Mouse (Mus musculus) kidney, embryonic 16.5 days (tissue): ENCODE measurements around the gene Plxnb2. TPM values are rescaled to one million over a fixed set of nuclear protein-coding genes. Genes with fewer than 3 reads are reported as not detected.

Experiments used
- ATAC-seq: fragments of 200-750 bp; cut with Nextera tagmentation; 2 replicates; pipeline ENCODE4 v1.8.0; 2017; ENCODE audit warnings: moderate TSS enrichment; ENCODE audit not compliant: low FRiP score, low TSS enrichment
- H3K27ac ChIP-seq: fragments of 300-500 bp; sonication (generic); 2 replicates; pipeline ENCODE4 v1.5.1; 2014; ENCODE audit warnings: low read length
- H3K27me3 ChIP-seq: fragments of 300-500 bp; sonication (generic); 2 replicates; pipeline ENCODE4 v1.6.1; 2014; ENCODE audit warnings: low read length, control low read depth, mixed read lengths; ENCODE audit not compliant: insufficient read depth
- H3K36me3 ChIP-seq: fragments of 300-500 bp; sonication (generic); 2 replicates; pipeline ENCODE4 v1.6.1; 2014; ENCODE audit warnings: low read length, control low read depth, mixed read lengths; ENCODE audit not compliant: insufficient read depth
- H3K4me1 ChIP-seq: fragments of 300-500 bp; sonication (generic); 2 replicates; pipeline ENCODE4 v1.6.1; 2014; ENCODE audit warnings: low read length, control low read depth, mixed read lengths; ENCODE audit not compliant: insufficient read depth
- H3K4me2 ChIP-seq: fragments of 300-500 bp; sonication (generic); replicated peaks from 2 replicates; pipeline ENCODE4 v1.6.1; 2014; ENCODE audit warnings: low read depth, low read length
- H3K4me3 ChIP-seq: fragments of 300-500 bp; sonication (generic); 2 replicates; pipeline ENCODE4 v1.5.1; 2014; ENCODE audit warnings: mild to moderate bottlenecking, low read length
- H3K9ac ChIP-seq: fragments of 300-500 bp; sonication (generic); replicated peaks from 2 replicates; pipeline ENCODE4 v1.6.1; 2014; ENCODE audit warnings: low read length
- H3K9me3 ChIP-seq: fragments of 300-500 bp; sonication (generic); 2 replicates; pipeline ENCODE4 v1.6.1; 2016; ENCODE audit warnings: low read length, control low read depth
- WGBS: fragments of 180-500 bp; shearing (Covaris S2); extraction: QIAGEN DNeasy Blood & Tissue Kit; methylation state at CpG from one replicate; pipeline ENCODE4 v1.1.7; 2014; 5-methylcytosine and 5-hydroxymethylcytosine counted together
- polyA plus RNA-seq: library from polyadenylated mRNA; unstranded; fragments of >200 nt; fragmentation: Nextera tagmentation; extraction: Ambion mirVana; gene quantifications from 2 replicates; pipeline ENCODE4 v1.2.1, GENCODE M21; 2015

Gene Plxnb2
- polyA plus RNA-seq, 1 experiment from 2014 or later: 188 TPM

DNA sequence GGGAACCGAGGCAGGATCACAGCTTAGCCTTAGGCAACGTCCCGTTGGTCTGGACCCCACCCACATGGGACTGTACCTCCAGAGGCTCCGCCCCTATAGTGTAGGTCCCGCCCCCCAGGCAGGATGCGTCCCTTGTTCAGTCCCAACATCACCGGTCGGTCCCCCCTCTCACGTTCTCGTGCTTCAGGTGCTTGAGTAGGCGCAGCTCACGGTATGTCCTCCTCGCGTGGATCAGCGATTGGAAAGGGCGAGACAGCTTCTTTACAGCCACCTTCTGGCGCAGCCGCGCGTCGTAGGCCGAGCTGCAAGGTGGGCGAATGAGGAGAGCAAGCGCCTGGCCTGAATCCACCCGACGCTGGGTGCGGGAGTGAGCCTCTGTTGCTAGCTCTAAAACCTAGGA, 34.1 kb downstream of the Plxnb2 start:
- peaks cover 44% of the 10 kb centered on the region for H3K4me1 ChIP-seq
- H3K27me3 ChIP-seq: peaks cover 4% of the 10 kb centered on the region; the same call in 1 of the 2 replicates
- H3K27ac ChIP-seq: no peak overlapping the region
- H3K4me3 ChIP-seq: peak overlapping the region; percentile 44
- 1% methylated on average over 27 of the region's 27 CpGs for WGBS
- H3K36me3 ChIP-seq: no peaks in the 10 kb centered on the region
- H3K9me3 ChIP-seq: no peaks in the 10 kb centered on the region
- peak overlapping the region; percentile 57 for H3K9ac ChIP-seq
- peak; percentile 37; the same call in 1 of the 2 replicates for ATAC-seq
- H3K4me2 ChIP-seq: peak overlapping the region; percentile 71

DNA sequence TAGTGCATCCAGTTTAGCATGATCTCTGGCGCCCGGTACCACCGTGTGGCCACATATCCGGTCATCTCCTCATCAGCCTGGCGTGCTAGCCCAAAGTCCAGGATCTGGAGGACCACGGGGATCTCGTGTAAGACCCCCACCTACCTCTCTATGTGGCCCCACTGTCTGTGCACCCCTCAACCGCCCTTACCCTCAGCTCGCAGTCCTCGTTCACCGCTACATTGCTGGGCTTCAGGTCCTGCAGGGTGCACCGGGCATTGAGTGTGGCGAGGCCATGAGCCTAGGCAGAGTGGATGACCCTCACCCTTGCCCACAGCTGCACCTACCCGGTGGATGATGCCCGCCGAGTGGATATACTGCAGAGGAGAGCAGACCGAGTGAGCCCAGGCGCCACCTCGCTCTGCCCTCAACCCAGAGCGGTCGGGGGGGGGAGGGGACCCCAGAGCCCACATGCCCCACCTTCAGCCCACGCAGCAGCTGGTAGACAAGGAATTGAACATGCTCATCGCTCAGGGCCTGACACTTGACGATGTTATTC, 34.7 kb downstream of the Plxnb2 start:
- H3K36me3 ChIP-seq: no peaks in the 10 kb centered on the region
- no peak overlapping the region for H3K27ac ChIP-seq
- H3K27me3 ChIP-seq: peaks cover 4% of the 10 kb centered on the region; the same call in 1 of the 2 replicates
- H3K4me3 ChIP-seq: peak overlapping the region; percentile 44
- H3K4me1 ChIP-seq: peaks cover 50% of the 10 kb centered on the region
- peak overlapping the region; percentile 71 for H3K4me2 ChIP-seq
- WGBS: 78% methylated on average over 24 of the region's 24 CpGs
- no peaks in the 10 kb centered on the region for H3K9me3 ChIP-seq
- no peak for ATAC-seq
- no peak overlapping the region for H3K9ac ChIP-seq

DNA sequence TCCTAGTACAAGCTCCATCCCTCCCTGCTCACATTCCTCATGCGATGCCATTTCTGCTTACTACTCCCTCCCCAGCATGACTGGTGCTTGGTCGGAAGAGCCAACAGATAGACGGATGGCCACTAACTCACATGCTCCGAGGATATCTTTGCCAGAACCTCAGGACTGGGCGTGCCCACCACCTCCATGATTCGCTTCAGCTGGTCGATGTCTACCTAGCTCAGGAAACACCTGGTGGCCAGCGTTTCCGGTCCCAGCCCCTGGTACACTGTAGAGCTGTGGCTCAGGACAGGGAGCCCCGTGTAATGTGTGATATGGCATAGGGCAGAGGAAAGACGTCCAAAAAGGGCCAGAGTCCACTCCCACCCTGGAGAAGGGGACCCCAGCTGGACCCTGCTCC, 35.6 kb downstream of the Plxnb2 start:
- no peaks in the 10 kb centered on the region for H3K9me3 ChIP-seq
- peaks cover 54% of the 10 kb centered on the region for H3K4me1 ChIP-seq
- H3K9ac ChIP-seq: no peak overlapping the region
- no peak overlapping the region for H3K27ac ChIP-seq
- no peaks in the 10 kb centered on the region for H3K36me3 ChIP-seq
- 83% methylated on average over 11 of the region's 11 CpGs for WGBS
- H3K4me2 ChIP-seq: no peak overlapping the region
- H3K4me3 ChIP-seq: no peak overlapping the region
- H3K27me3 ChIP-seq: peaks cover 12% of the 10 kb centered on the region
- no peak for ATAC-seq

DNA sequence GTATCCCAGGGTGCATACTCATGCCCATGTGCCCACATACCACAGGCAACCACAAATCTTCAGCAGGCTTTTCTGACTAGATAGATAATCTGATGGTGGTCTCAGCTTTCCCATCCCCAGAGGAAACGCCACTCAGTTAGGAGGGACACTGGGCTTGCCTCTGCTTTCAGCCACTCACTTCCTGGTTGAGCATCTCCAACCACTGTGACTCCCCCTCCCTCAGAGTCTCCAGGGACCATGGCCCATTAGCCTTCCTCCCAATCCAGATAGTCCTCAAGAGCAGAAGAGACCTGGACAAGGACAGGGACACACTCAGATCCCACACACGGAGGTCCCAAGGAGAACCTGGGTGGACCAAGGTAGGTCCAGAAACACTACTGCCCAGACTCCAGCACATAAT, 37.5 kb downstream of the Plxnb2 start:
- no peak overlapping the region for H3K4me2 ChIP-seq
- peaks cover 48% of the 10 kb centered on the region for H3K4me1 ChIP-seq
- no peak overlapping the region for H3K9ac ChIP-seq
- H3K27me3 ChIP-seq: peaks cover 14% of the 10 kb centered on the region
- 73% methylated on average over 2 of the region's 2 CpGs for WGBS
- H3K27ac ChIP-seq: no peak overlapping the region
- no peak for ATAC-seq
- H3K4me3 ChIP-seq: no peak overlapping the region
- no peaks in the 10 kb centered on the region for H3K36me3 ChIP-seq
- H3K9me3 ChIP-seq: no peaks in the 10 kb centered on the region

DNA sequence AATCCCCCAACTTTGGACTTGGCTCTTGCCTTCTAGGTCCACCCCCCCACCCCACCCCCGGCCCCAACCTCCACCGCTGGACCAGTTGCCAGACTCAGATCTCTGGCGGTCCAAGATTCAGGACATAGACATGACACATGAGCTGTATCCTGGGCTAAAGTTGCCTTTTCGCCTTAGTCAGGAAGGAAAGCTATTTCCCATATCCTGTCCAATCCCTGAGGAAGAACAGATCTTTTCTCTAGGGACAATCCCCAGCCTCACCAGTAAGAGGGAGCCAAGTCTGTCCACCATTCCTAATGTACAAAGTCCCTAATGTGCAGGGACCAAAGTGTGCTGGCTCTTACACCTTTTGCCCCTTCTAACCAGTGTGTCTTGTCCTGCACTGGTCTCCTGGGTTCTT, 38.7 kb downstream of the Plxnb2 start:
- Histone ChIP-seq H3K27me3 (peaks cover 14% of the 10 kb centered on the region), H3K4me2 (no peak overlapping the region)
- 39% methylated on average over 4 of the region's 4 CpGs for WGBS

DNA sequence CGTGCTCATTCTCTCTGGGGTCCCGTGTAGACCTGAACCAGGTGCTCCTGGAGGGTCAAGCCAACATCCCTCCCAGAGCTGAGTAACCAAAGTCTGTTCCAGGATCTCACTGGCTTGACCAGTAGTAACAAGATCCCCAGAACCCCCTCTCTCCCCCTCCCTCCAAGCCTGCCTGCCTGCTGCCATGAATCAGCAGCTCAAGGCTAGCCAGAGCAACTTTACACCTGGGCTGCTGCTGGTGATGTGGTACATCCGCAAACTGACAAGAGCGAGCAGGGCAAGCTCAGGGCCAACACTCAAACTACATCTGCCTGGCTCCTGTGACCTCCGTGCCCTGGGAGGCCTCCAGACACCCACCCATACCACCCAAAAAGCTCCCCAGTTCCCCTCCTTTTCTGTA, 39.1 kb downstream of the Plxnb2 start:
- WGBS: 9% methylated on average over 5 of the region's 5 CpGs
- Histone ChIP-seq H3K9me3 (no peaks in the 10 kb centered on the region), H3K4me2 (peak overlapping the region; percentile 96), H3K4me3 (no peak overlapping the region), H3K9ac (no peak overlapping the region), H3K4me1 (peaks cover 31% of the 10 kb centered on the region), H3K27ac (peak overlapping the region; percentile 35; the same call in 1 of the 2 replicates), H3K27me3 (peaks cover 14% of the 10 kb centered on the region), H3K36me3 (no peaks in the 10 kb centered on the region)
- peak; percentile 4; the same call in 1 of the 2 replicates for ATAC-seq

More for the DNA sequence above, 38.7 kb downstream of the Plxnb2 start:
- ATAC-seq: no peak
- Histone ChIP-seq H3K4me1 (peaks cover 36% of the 10 kb centered on the region), H3K4me3 (no peak overlapping the region), H3K27ac (0 out of 2 replicates have a peak overlapping the region, but pooled peaks have one; percentile 35), H3K36me3 (no peaks in the 10 kb centered on the region), H3K9me3 (no peaks in the 10 kb centered on the region), H3K9ac (no peak overlapping the region)

DNA sequence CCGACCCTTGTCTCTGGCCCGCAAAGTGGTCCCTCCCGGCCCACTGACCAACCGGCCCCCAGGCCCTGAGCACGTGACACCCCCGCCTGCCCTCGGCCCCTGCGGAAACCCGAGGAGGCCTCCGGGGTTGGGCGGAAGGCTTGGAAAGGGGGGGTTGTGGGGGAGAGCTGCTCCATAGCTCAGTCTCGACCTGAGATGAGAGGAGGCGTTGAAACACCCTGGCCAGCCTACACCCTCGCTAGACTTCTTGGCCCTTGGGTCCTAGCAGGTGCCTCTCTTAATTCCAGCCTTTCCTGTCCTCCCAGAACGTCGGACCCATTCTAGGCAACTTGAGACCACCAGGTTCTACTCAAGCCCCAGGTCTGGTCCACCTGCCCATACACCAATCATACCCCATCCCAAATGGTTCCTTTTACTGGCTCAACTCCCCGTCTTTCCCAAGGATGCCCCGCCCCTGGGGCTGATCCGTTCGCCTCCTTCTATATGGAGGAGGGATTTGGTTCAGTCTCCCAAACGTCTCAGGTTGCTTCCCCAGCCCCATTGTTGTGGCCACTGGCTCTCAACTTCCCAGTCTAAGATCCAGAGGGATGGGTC, 39.8 kb downstream of the Plxnb2 start, which contains the start of gene Mapk12:
Gene Mapk12, minus strand, starts transcription at position 45 of the 594 bp plus-strand sequence.
- no peaks in the 10 kb centered on the region for H3K9me3 ChIP-seq
- H3K27ac ChIP-seq: peak within 1 kb of the TSS; percentile 36
- ATAC-seq: peak; percentile 67
- no peaks in the 10 kb centered on the region for H3K36me3 ChIP-seq
- H3K4me1 ChIP-seq: peaks cover 27% of the 10 kb centered on the region
- under 1% methylated on average over 21 of the region's 21 CpGs for WGBS
- H3K4me2 ChIP-seq: peak within 1 kb of the TSS; percentile 96
- peak within 1 kb of the TSS; percentile 62 for H3K4me3 ChIP-seq
- H3K27me3 ChIP-seq: peaks cover 14% of the 10 kb centered on the region
- H3K9ac ChIP-seq: peak within 1 kb of the TSS; percentile 68

DNA sequence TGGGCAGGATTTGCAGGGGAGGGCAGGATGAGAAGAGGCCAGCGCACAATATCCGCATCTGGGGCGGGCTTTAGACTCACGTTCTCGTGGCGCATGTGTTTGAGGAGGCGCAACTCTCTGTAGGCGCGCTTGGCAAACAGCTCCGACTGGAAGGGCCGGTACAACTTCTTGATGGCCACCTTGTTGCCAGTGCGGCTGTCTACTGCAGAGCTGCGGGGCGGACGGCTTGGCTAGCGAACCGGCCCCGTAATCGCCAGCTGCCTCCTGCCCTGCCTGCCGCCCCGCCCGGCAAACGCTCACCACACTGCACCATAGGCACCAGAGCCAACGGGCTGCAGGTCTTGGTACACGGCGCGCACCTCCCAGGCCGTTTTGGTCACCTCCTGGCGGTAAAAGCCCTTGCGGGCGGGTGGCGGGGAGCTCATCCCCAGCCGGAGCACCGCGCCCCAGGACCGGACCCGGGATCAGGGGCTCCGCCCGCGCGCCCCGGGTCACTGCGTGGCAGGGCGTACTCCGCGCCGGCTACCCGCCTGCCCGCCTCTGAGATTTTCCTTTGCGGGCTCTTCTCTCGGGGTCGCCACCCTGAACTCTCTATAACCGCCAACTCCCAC, 40.4 kb downstream of the Plxnb2 start:
- H3K27ac ChIP-seq: peak overlapping the region; percentile 31
- no peaks in the 10 kb centered on the region for H3K9me3 ChIP-seq

DNA sequence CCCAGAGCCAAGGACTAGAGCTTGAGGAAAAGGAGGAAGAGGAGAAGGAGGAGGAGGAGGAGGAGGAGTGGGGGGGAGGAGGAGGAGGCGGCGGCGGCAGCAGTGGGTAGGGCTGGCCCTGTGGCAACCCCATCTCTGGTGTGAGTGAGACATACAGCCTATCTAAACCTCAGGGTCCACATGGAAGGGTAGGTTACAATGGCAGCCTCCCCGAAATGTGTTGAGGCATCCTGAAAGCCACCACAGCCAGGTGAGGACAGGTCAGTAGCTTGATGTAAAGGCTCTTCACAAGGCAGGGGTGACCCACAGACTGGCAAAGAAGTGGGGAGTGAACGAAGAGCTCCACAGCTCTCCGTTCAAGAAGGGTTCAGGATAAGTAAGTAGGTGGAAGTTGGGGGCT, 42.1 kb downstream of the Plxnb2 start:
- no peak overlapping the region for H3K27ac ChIP-seq
- ATAC-seq: no peak
- H3K9me3 ChIP-seq: no peaks in the 10 kb centered on the region
- peaks cover 27% of the 10 kb centered on the region for H3K4me1 ChIP-seq
- WGBS: 80% methylated on average over 6 of the region's 6 CpGs
- no peaks in the 10 kb centered on the region for H3K36me3 ChIP-seq
- H3K27me3 ChIP-seq: peaks cover 14% of the 10 kb centered on the region
- no peak overlapping the region for H3K9ac ChIP-seq
- H3K4me2 ChIP-seq: no peak overlapping the region
- no peak overlapping the region for H3K4me3 ChIP-seq

More for the DNA sequence above, 40.4 kb downstream of the Plxnb2 start:
- Histone ChIP-seq H3K27me3 (peaks cover 14% of the 10 kb centered on the region), H3K4me2 (peak overlapping the region; percentile 96), H3K4me1 (peaks cover 27% of the 10 kb centered on the region), H3K4me3 (peak overlapping the region; percentile 62), H3K36me3 (no peaks in the 10 kb centered on the region), H3K9ac (peak overlapping the region; percentile 68)
- peak; percentile 25; the same call in 1 of the 2 replicates for ATAC-seq
- under 1% methylated on average over 53 of the region's 53 CpGs for WGBS

DNA sequence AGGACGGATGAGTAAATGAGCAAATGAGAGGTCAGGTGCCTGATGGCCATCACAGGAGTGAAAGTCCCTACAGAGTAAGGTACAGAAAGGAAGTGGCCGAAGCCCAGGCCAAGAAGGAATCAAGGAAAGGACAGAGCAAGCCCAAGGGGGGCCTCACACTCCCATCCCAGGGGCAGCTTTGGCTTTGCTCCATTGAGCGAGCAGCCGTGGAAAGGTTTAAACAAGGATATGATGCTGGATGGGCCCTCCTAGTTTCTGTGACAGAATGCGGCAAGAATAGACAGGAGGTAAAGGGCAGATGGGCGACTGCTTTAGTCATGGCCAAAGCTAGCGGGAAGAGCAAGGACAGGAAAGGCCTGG, 42.6 kb downstream of the Plxnb2 start:
- whole genome bisulfite sequencing: 71% methylated on average over 7 of the region's 7 CpGs
- Histone ChIP-seq H3K27ac (no peak overlapping the region), H3K27me3 (peaks cover 14% of the 10 kb centered on the region), H3K36me3 (no peaks in the 10 kb centered on the region), H3K9ac (no peak overlapping the region), H3K9me3 (no peaks in the 10 kb centered on the region), H3K4me3 (no peak overlapping the region), H3K4me1 (peaks cover 27% of the 10 kb centered on the region), H3K4me2 (no peak overlapping the region)
- ATAC-seq: no peak
